Mouse (Mus musculus) mature B cell (primary cell): Measurements from ENCODE around the gene Shc4.

Experiments used
- in situ Hi-C: fragments of 300-500 bp; cut with MboI; formaldehyde crosslinking; loops from 2 replicates; pipeline ENCODE4 v1.14.3; 2019

Gene Shc4

DNA sequence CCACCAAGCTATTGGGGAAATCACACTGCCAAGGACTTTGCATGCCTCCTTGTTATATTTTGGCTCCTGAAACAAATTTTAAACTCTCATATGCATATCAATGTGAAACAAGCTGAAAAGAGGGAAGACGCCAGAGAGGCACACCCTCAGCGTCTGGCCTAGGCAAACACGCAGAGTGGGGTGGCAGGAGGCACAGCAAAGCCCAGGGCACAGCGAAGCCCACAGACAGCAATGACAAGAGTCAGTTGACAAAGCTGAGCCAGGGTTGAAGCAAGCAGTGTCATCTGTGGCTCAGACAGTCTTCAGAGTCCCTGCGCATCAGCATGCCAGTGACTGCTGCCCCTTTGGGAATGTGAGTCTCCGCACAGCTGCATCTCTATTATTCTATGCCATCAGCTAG is 79.0 kb downstream of the Shc4 start:
- in situ Hi-C loops = no loop called here

GRCm38 (mm10) chr2:125637331-125637730 is 86.6 kb downstream of the Shc4 start:
- in situ Hi-C loops = no loop called here

GRCm38 (mm10) chr2:125630010-125630409 is 93.9 kb downstream of the Shc4 start:
- in situ Hi-C loops = no loop called here

DNA sequence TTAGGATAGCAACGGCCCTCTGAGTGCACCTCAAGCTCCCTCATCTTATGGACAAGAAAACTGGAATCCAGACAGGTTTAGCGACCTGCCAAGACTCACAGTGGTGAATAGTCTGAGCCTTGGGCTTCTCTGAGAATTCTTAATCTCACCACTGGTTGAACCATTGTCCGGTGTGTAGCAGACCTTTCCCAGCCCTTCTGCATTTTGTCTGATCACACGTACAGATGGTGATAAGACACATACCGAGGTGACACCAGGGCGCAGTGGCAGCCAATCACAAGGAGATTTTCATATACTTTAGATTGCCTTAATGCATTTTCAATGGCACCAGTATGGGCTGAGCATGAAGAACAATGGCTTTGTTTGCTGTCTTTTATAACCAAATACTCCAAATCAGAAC is 95.5 kb downstream of the Shc4 start:
- in situ Hi-C loops = no loop called here

GRCm38 (mm10) chr2:125626536-125626935 is 97.4 kb downstream of the Shc4 start:
- in situ Hi-C loops = no loop called here

GRCm38 (mm10) chr2:125624837-125625351 is 99.1 kb downstream of the Shc4 start, which contains the start of gene Cep152:
Cep152 (minus strand) TSS chr2:125625113.
- in situ Hi-C loops = loop anchor here (25.0 kb wide), 1 partner anchor 363 kb away; no protein-coding TSS in a partner anchor

- in situ Hi-C loops = loop anchor here (25.0 kb wide), 1 partner anchor 362 kb away; no protein-coding TSS in a partner anchor
Observed at GRCm38 (mm10) chr2:125624127-125624685, 99.7 kb downstream of the Shc4 start.

DNA sequence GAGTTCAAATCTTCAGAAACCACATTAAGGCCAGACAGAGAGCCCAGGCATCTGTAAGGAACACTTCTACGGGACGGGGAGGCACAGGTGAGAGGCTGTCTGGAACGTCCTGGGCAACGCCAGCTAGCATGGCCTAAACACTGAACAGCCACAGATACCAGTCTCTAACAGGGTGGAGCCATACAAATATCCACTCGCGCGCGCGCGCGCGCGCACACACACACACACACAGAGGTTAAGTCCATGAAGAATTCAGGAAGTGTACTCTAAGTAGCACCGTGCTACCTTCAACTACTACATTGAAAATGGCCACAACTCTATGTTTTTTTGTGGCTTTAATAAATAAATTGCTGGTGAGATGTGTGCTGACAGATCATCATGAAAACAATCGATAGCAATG is 100.7 kb downstream of the Shc4 start:
- in situ Hi-C loops = loop anchor here (25.0 kb wide), 1 partner anchor 361 kb away; no protein-coding TSS in a partner anchor

DNA sequence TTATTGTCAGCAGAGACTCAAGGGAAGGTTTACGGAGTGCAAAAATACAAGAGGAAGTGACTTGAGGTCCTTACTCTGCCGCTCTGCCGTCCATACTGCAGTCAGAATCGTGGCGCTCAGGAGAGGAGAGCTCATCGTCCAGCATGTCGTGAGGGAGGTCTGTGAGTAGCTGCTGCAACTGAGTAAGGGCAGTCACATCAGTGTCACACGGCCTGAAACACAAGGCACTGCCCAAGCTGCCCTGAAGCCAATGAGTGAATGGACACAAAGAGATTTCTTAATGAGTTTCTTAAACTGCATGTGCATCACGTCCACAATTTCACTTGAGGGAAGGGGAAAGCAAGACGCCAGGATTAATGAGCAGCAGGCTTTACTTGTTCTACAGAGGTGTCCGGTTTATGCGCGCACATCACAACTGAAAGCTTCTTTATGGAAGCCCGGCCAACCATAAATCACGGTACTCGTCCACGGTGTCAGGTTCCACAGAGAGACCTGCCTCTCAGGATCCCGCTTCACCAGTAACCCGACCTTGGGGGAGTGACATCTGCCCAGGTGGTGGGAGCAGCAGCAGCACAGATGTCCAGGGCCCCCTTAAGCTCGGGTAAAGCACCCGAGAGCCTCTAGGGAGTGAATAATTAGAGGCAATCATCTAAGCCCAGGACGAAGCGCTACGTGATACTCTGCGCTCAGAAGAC is 103.6 kb downstream of the Shc4 start:
- in situ Hi-C loops = loop anchor here (25.0 kb wide), 1 partner anchor 358 kb away; no protein-coding TSS in a partner anchor

DNA sequence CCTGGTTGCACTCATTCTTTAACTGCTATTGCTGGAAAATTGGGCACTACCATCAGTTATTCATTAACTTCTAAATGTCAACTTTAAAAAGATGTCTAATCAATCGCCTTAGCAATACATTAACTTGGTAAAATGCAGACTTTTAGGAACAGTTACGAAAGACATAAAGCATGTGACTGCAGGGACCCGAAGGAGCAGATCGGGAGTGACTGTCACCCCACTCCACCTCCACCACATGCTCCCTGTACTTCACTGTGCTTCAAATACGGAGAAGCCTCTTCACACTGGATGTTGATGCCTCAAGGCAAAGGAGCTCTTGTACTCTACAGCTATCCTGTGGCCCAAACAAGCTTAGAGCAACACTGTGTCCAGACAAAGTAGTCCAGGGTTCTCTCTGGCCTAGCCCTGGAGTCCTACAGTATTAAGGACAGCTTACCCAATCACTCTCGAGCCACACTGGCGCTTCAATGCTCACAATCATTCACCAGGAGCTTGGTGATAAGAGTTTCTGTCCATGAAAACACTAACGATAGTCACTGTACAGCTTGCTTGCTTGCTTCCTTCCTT is 108.0 kb downstream of the Shc4 start:
- in situ Hi-C loops = loop anchor here (25.0 kb wide), 1 partner anchor 354 kb away; no protein-coding TSS in a partner anchor

GRCm38 (mm10) chr2:125615440-125615839 is 108.5 kb downstream of the Shc4 start:
- in situ Hi-C loops = loop anchor here (25.0 kb wide), 1 partner anchor 353 kb away; no protein-coding TSS in a partner anchor

DNA sequence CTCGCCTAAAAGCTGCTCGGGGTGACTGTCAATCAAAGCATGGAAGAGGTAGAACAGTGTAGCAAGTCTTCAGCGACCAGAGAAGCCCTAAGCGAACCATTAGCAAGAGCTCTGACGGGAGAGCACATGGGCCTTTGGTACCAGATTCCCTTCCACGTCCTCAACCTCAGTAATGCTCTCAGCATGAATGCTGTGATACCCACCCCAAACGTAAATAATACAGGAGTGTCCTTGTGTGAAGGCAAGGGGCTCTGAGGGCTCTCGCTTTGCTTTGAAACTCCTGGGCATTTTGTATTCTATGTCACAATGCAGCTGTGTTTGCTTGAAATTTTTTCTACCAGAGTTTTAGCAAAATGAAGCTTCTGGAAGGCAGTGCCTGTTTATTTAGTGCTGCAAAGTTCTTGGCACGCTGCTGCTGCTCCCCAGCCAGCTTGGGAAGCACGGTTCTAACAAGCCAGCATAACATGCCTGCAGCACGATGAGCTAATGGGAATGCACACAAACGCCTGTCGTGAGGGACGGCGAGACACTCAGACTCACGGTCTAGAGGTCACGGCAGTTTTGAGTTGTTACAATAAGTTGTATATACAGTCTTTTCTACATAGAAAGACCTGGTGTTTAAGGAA is 117.6 kb downstream of the Shc4 start:
- in situ Hi-C loops = loop anchor here (25.0 kb wide), 1 partner anchor 344 kb away; no protein-coding TSS in a partner anchor

DNA sequence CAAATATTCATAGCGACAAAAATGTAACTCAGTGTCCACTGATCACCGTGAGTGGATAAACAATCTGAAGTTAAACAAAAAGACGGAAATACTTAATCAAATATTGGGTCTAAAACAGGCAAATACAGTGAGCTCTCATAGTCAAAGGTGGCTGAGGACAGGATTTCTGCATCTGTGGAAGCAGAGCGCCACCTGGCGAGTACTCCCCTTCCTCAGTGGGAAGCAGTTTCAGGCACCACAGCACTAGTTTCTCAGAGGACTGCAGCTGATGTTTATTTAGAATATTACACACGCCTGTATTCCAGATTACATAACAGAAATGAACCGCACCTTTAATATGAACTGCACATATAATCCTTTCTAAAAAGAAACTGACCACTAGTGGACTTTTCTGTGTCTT is 119.3 kb downstream of the Shc4 start:
- in situ Hi-C loops = loop anchor here (25.0 kb wide), 1 partner anchor 342 kb away; no protein-coding TSS in a partner anchor

- in situ Hi-C loops = loop anchor here (25.0 kb wide), 1 partner anchor 341 kb away; no protein-coding TSS in a partner anchor
Observed at GRCm38 (mm10) chr2:125602970-125603369, 121.0 kb downstream of the Shc4 start.

DNA sequence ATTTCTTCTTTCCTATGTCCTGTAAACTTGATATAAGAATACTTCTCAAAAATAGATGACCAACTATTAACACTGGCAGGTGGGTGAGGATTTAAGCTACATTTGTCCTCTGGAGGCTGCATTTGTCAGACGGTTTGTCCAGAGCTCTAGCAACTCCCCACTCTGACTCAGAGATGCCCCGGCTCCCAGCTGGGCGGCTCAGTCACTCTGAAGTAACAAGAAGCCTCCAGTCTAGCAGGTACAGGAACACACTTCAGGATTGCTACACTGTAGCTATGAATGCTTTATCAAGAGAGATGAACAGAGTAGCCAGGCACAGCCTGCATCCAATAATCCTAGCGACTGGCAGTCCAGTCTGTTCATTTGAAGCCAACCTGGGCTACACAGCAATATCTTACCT is 125.0 kb downstream of the Shc4 start:
- in situ Hi-C loops = no loop called here

DNA sequence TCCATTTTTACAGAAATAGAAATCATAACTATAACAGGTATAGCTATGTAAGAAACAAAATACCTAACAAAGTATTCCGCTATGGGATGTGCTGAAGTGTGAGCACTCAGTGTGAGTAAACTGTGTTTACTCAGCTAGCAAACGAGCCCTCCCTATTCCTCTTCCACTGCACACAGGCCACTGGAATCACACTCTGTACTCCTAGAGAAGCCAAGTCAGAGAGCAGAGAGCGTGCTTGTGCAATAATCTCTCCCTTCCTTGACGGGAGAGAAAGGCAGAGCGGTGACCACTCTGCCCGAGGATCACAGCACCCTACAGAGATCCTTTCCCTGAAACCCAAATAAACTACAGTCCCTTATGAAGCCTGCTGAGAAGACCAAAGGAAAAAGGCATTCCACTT is 125.7 kb downstream of the Shc4 start:
- in situ Hi-C loops = no loop called here

DNA sequence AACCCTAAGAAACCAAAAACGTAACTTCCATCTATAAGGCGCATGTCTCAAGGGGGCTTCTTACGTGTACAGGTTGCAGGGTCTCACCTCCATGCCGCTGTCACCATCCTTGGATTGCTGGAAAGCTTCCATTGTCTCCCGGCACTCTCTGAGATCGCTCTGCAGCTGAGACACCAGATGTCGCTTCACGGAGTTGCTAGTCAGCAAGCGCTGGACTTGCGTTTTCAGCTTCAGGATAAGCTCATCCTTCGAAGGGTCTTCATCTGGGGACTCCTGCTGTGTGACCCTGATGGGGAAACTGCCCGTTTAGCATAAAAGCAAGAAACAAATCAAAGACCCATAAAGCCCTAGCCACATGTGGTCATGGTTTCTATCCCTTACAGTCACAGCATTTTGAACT is 129.2 kb downstream of the Shc4 start:
- in situ Hi-C loops = no loop called here

DNA sequence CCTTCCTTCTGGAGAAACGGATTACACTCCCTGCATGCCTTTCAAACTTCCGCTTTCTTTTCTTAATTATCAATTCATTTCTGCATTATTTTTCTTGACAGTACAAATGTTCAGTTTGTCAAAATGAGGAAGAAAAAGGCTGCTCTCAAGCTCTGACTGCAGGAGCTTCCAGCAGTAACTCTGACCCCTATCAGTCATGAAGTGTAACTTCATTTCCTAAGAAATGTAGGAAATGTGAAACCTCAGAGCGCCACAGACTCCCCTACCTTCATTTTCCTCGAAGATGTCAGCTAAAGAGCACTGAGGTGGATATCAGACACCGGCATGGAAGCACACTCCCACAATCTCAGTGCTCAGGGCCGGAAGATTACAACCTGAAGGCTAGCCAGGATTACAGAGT is 129.9 kb downstream of the Shc4 start:
- in situ Hi-C loops = no loop called here

DNA sequence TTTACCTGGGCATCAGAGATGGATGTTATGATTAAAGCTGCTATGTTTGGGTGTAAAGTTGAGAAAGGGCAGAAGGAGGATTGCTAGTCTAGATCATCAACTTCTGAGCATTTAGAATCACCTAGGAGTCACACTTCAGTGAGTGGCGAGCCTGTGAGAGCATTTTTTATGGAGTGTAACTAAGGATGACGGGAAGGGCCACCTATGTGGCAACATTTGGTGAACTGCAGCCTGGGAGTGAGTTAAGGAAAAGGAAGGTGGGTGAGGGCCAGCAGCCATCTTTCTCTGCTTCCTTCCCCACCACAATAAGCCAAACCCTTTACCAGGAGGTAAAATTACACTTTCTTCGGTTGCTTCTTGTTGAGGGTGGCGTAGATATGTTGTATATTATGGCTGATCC is 132.1 kb downstream of the Shc4 start:
- in situ Hi-C loops = no loop called here

DNA sequence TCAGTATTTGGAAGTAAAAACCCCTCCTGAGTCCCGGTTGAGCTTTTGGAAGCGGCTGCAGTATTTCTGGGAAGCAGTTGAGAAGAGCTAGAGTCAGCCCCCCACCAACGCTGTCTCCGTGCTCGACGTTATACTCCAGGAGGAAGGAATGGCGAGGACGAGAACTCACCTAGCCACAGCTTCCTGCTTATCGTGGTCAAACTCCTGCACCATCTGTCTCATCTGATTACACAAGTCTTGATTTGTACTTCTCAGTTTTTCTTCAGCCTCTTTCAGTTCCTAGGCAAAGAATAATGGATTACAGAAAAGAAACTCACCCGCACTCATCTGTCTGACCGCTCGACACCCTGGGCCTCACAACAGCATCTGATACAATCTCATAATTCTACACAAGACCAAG is 134.7 kb downstream of the Shc4 start:
- in situ Hi-C loops = no loop called here

DNA sequence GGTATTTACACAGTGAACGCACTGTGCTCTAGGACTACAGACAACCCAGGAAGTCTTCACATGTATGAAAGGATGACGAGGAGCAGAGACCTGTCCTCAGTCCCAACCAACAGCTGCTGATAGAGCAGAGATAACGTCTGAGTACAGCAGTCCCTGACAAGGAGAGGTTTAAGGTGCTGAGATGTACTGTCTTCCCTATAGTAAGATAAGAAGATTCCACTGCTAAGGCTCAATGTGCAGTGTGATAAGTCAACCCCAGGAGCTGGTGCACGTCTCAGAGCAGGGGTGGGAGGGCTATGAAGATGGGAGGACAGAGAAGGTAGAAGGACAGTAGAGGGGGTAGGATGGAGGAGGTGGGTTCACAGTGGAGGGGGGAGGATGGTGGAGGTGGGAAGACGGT is 142.9 kb downstream of the Shc4 start:
- in situ Hi-C loops = no loop called here

DNA sequence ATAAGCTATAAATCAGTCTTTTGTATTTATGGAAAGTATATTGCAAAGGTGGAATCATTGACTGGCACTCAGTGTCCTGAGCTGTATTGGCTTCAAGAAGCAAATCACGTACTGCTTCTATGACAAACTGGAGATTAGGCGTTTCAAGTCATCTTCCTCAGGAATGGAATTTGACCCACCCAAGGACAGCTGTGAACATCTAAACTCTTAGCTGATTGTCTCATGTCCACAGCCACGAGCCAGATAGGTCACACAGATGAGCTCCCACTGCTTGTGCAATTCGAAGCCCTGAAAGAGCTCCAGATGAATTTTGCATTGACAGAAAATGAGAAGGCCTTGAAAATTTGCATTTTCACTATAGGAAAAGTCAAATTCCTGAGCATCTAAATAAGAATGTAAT is 146.3 kb downstream of the Shc4 start:
- in situ Hi-C loops = no loop called here
